Mouse (Mus musculus): ENCODE data around the gene Tbrg4.

GRCm38 (mm10) chr11:6629655-6630054 lies 3.8 kb upstream of the Tbrg4 start:
- peak; percentile 32; the same call in 1 of the 2 replicates for TF ChIP-seq CTCF (conservative IDR thresholded peaks at IDR 0.05; ENCODE audit: insufficient read depth, insufficient read length, low read depth, low read length)
- no peak for TF ChIP-seq POLR2A (IDR thresholded peaks at IDR 0.05; ENCODE audit: low read depth, low read length)
